Mouse (Mus musculus): ENCODE data around the gene Plscr1.

Gene Plscr1

DNA sequence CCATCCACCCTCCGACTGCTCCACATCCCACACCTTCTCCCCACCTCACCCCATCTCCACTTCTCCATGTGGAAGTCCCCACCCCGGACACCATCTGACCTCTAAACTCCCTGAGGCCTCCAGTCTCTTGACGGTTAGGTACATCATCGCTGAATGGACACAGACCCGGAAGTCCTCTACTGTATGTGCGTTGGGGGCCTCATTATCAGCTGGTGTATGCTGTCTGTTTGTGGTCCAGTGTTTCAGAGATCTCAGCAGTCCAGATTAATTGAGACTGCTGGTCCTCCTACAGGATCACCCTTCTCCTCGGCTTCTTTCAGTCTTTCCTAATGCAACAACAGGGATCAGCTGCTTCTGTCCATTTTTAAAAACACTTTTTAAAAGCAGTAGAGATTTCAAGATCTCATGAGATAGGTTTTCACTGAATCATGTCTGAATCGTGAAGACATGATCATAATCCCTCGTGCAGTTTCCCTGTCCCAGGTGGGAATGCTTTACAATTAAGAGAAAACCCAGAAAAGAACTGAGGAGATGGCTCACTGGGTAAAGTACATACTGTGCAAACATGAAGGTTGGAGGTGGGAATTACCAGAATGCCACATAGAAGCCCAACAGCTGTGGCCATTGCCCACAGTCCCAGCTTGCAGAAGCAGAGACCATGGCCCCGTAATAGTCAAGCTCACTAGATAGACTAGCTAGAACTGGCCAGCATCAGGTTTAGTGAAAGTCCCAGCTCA is 4.2 kb downstream of the Plscr1 start:
- in situ Hi-C loops (cut with MseI, MboI), result no loop called here

DNA sequence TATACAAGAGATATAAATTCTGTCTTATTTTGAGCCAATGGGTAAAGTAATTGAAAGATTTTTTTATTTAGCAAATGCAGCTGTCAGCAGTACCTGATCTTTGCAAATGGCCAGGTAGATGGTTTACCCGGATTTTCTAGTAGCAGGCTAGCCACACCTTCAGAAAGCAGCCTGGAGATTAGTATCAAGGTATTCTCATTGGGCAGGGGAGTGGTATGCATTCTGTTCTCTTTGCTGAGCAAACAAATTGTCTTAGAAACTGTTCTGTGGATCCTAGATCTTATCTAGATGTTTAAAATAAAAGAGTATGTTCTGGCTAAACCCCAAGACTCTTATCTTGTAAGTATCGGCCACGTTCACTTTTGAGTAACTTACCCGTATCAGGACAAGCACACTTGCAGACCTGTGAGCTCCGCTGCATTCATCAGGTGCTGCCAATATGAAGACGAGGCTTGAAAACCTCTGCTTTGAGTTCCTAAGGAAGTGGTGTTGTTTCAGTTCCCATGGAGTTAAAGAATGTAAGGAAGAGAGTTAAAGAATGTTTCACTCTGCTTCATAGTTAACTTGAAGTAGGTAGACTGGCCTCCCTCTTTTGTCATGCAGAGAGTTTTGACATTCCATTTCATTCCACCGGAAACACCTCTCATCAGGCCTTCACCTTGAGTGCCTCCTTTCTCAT is 11.1 kb downstream of the Plscr1 start:
- in situ Hi-C loops (cut with MseI, MboI), result no loop called here

DNA sequence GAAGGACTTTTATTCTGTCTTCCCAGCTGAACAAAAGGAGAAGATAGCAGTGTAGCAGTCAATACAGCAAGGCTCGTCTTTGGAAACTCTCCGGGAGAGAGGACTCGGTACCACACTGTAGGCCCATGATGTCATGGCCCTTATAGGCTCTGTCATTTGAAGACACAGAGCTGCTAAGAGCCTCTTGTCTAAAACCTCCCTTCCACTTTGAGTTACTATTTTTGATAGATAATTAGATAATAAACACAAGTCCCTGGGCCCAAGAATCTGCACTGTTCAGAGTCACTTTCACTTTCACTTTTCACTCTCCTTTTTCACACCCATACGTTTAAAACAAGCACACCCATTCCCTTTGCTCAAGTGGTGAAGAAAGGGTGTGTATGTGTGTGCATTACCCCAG is 16.2 kb downstream of the Plscr1 start:
- in situ Hi-C loops (cut with MseI, MboI), result no loop called here

DNA sequence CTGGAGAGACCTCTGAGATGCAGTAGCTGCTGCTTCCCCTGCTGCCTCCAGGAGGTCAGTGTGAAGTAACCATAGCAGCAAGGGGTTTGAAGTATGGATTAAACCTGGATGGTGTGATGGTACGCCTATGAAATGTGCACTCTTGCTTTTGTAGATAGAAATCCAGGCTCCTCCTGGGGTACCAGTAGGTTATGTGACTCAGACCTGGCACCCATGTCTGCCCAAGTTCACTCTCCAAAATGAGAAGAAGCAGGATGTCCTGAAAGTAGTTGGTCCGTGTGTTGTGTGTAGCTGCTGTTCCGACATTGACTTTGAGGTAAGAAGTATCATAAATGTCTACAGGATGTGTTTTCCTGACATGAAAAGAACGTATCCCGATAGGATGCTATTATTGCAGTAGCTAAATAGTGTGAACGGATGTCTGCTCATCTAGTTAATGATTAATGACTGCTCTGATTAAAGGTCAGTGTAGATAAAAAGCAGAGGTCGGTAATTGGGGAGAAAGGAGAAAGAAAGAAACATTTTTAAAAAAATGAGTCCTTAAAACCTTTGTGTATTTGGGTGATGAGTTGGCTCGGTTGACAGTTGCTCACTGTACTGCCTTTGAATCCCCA is 17.1 kb downstream of the Plscr1 start:
- in situ Hi-C loops (cut with MseI, MboI), result no loop called here

DNA sequence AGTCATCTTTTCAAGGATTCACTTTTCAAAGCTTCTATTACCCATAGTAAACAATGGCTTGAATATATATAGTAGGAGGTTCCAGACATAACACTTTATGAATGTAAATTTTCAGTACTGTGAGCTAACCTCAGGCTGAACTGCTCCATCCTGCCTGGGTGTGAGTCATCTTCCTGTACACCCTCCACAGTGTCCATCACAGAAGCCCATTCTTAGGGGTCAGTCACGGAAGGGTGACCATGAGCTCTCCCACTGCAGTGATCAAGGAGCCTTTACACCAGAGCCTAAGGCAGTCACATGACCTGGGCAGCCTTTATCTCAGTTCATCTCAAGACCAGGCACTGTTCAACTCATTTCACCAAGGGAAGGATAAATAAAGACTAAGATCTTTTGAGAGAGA is 18.2 kb downstream of the Plscr1 start:
- in situ Hi-C loops (cut with MseI, MboI), result no loop called here

DNA sequence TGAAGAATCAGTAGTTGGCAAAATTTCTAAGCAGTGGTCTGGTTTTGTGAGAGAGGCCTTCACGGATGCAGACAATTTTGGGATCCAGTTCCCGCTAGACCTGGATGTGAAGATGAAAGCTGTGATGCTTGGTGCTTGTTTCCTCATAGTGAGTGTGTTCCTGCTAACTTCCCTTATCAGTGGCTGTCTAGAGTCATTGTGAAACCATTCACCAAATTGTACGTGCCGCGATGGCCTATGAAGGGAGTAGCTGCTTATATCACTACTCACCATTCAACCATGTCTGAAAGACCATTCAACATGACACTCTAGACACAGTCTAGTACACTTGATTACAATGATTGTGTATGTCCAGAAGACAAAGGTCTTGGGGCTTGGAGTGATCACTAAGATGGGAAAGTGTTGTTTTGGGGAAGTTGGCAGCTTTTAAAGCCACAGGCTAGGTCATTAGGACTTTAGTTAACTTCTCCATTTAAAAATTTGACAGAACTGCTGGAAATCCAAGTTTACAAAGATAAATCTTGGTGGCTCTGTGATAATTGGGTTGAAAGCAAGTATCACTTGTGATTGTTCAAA is 20.4 kb downstream of the Plscr1 start:
- in situ Hi-C loops (cut with MseI, MboI), result no loop called here

DNA sequence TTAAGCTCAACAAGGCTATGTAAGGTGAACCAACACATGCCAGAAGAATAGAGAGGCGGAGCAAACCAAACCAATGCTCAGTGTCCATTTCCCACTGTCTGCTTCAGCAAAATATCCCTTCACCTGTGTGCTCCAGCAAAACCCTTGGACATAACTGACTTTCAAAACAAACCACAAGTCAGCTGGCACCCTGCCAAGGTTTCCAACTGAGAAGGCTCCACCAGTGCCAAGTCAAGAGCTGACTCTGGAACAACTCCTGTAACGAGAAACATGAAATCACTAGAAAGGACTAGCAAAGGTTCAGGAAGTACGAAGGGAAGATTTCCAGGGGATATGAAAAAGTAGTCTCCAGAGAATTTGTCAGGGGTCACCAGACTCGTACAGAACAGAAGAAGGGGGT is 21.4 kb downstream of the Plscr1 start:
- in situ Hi-C loops (cut with MseI, MboI), result no loop called here

DNA sequence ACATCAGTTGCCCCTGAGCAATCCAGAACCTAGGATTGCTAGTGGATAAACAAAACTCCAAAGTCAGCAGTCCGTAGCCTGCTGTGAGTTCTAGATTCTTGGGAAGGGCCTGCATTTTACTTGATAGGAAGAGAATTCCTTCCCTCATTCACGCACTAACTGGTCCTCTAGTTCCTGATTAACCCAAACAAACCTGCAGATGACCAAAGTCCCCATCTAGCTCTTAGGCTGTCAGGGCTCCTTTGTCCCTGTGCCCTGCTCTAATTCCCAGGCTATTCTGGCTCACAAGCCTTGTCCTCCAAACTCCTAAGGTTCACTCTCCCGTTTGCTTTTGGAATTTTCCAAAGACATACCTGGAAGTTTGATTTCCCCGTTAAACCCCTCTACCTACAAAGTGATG is 23.1 kb downstream of the Plscr1 start:
- in situ Hi-C loops (cut with MseI, MboI), result no loop called here

DNA sequence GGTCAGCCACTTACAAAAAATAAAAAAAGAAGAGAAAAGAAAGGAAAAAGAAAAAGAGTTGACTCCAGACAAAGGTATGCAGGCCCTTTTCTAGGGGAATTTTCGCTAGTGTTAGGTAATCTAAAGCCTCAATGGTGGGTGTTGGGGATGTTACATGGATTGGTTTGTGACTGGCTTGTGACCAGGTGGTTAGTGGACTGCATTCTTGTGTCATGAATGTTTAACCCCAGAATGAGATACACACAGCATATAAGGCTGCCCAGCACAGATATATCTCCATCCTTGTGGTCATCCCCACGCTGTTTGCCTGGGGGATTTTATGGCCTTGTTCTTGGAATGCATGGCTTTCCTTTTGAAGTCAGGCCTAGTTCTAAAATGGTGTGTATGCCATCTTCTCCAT is 23.7 kb downstream of the Plscr1 start:
- in situ Hi-C loops (cut with MseI, MboI), result no loop called here

DNA sequence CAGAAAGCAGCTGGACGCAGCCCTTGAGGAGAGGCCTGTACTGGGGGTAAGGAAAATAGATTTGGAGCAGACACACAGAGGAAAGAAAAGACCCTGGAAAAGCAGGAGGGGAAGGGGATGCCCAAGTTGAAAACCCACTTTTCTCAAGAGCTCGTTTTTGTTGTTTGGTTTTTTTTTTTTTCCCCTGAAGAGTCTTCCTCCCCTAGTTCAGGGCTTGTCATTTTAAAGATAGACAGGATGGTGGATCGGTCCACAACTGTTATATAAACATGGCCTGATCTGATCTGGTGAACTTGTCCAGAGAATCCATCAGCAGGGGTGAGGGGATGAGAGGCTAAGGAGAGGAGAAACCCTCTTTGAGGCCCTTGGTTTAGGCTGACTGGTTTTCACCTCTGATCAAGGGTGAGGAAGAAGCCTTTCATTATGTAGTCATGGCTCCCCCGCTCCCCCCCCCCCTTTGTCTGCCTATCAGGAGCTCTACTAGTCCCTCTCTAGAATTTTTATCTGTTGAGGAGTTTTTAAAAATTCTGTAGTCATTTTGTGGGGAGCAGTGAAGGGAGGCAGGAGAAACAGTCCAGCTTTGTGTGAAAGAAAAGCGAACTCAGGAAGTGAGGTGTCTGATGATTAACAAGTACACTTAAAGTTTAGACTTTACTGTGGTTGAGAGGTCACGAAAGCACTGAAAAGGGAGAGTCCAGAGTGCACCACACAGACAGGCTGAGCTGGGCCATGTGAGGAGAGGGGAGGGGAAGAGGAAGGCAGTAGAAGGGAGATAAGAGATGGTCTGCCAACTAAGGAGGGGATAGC is 24.6 kb downstream of the Plscr1 start:
- in situ Hi-C loops (cut with MseI, MboI), result no loop called here

DNA sequence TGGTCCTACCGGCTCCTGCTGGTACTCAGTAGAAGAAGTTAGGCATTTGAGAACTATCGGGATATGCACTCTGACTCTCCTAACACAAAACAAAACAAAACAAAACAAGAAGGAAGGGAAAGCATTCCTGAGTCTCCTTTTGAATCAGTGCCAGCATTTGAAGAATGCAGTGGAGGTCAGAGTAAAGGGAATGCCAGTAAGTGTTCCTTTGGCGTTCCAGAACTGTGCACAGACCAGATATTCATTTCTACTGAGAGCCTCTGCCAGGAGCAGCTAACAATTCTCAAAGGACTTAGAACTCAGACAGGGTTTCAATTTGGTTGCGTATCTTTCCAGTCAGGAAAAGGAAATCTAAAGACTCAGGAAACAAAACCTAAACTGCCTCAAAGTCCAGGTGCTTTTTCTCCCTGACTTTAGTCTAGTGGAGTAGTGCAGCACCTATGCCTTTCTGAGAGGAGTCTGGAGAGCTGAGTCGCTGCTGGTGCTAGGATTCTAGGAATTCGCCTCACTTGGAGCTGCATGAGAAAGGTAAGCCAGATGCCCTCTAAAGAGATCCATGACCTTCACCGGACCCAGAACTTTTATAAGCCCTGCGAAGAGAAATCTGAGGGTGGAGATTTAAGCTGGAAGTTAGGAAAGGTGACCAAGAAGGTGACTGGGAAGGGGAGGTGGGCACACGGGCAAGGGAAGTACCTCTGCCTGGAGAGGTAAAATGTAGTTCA is 26.1 kb downstream of the Plscr1 start, which contains the start of gene Plscr2:
Plscr2 (plus strand) TSS at position 117 of the 722 bp plus-strand sequence.
- in situ Hi-C loops (cut with MseI, MboI), result no loop called here

DNA sequence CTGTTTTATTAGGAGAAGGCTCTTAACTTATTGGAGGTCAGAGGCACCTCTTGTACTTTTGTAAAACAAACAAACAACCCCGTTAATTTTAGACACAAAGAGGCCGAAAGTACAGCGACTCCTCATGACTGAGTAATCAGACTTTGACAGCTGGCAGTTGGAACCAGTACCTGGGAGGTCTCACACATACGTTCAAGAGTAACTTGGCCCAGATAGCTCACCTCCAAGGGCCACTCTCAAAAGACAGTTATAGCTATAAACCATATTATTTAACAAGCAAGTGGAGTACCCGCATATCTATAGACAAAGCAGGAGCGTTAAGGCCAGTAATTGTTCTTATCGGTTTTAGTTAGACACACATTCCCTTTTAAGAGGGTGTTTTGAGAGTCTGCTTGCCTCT is 26.8 kb downstream of the Plscr1 start:
- in situ Hi-C loops (cut with MseI, MboI), result no loop called here

DNA sequence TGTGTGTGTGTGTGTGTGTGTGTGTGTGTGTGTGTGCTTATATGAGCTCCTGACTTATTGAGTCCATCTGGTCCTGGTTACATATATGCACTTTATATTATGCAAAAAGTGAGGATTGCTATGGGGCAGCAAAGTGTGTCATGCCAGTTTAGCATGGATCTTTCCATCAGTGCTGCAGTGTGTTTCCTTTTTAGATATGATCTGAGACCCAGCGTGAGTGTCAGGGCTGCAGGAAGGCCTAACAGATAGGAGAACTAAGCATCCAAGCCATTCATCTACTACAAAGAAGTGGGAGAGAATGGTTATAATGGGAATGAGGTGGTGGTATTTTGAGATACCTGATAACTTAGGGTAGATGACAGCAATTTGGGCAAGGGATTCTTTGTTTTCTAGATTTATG is 30.5 kb downstream of the Plscr1 start:
- in situ Hi-C loops (cut with MseI, MboI), result no loop called here

DNA sequence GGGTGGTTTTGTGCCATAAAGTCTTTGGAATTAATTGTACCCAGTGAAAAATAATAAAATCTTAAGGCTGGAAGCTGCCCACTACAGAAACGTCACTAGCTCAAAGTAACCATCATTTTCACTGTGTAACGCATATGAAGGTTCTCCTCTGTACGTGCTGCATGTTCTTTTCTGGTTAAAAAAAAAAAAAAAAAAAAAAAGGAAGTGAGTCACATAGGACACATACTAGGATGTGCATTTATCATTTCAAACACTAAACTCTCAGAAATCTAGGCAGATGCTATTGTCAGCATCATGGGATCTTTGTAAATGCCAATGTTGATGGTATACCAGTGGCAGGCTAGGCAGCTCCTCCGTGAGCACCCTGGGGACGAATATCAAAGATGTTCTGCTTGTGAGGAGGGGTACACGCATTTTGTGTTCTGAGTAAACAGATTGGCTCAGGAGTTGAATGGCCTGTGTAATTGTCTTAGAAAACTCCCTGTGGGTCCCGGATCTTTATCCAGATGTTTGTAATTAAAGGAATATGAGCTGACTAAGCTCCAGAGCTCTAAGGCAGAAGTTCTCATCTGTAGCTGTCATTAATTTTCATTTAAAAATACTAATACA is 33.1 kb downstream of the Plscr1 start:
- in situ Hi-C loops (cut with MseI, MboI), result no loop called here

DNA sequence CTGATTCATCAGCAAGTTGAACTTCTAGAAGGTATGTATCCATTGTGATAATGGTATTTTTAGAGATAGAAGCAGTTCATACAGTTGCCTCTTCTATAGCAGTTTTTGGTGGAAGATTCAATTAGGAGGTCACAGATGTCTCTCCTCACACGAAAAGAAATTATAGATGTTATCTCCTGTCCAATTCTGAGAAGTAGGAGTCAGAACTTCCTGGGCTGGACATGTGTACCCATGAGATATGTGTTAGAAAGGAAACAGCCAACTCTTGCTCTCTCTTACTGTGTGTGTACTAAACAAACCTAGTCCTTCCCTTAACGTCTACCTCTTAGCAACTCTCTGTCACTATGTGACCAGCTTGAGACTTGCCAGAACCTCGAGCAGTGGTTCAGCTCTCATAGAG is 40.1 kb downstream of the Plscr1 start:
- in situ Hi-C loops (cut with MseI, MboI), result no loop called here

DNA sequence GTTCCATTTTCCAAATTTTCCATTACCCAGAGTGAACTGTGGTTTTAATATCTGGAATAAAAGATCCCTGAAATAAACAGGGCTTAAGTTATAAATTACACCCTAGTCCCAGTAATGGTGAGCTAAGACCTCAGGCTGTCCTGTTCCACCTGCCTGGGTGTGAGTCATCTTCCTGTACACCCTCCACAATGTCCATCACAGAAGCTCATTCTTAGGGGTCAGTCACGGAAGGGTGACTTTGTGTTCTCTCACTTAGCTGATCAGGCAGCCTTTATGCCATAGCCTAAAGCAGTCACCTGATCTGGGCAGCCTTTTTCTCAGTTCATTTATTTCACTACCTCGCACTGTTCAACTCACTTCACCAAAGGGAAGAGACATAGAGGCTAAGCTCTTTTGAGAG is 42.6 kb downstream of the Plscr1 start:
- in situ Hi-C loops (cut with MseI, MboI), result no loop called here

DNA sequence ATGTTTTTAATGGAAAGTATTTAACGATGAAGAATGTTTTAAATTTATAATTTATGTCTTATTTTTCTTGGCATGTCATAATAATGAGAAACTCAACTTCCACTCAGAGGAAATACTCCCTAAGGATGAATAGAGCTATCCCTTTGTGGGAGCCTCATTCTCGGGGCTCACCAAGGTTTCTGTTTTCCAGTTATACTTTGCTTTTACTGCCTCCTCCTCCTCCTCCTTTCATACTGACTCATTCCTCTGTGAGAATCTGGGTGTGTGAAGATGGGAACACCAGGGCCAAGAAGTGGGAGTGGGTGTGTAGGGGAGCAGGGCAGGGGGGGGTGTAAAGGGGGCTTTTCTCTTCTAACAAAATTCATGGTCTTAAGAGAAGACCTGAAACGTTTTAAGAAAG is 43.4 kb downstream of the Plscr1 start:
- in situ Hi-C loops (cut with MseI, MboI), result no loop called here

DNA sequence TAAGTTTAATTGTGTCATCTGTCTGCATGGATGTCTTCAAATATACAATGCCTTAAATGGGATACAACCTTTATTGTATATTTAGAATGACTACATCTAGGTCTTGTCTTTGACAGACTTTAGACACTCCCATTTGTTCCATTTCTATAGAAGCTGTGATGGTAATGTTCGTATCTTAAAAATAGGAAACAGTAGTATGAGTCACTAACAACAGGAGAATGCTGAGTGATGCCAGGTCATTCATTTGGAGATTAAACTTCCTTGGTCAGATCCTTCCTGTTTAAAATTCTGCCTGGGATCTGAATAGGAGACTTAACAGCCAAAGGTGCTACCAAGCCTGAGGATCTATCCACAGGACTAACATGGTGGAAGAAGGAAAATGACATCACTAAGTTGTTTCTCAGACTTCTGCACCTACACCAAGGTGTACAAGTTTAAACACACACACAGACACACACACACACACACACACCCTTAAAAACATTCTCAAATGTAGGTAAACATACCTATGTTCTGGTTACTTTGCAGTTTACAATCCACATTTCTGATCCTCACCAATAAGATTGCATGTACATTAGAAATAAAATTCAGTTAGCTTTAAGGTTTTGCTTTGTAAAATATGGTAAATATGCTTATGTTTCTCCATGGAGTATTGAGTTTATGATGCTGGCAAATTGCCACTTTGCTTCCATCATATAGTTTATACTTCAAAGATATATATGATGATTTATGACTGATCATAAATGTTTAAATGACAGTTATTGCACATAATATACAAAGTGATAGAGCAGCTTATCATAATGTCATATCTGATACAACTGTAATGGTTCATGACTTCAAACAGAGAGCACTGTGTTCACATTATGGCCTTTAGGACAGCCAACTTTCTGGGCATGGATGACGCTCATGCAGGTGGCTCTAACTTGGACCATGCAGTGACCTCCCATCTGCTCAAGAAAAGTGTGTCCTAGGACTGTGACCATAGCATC is 44.3 kb downstream of the Plscr1 start:
- in situ Hi-C loops (cut with MseI, MboI), result no loop called here

DNA sequence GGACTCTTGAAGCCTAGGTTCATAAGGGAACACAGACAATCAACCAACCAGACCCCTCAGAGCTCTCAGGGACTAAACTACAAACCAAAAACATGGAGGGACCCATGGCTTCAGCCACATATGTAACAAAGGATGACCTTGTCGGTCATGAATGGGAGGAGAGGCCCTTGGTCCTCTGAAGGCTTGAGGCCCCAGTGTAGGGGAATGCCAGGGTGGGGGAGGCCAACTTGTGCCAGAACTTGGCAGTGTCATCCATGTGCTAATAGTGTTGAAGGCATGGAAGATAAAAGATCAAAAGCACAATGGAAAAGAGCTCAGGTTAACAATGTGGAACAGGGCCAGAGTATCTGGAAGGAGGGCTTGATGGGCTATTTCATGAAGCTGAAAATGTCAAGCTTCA is 48.7 kb downstream of the Plscr1 start:
- in situ Hi-C loops (cut with MseI, MboI), result no loop called here

DNA sequence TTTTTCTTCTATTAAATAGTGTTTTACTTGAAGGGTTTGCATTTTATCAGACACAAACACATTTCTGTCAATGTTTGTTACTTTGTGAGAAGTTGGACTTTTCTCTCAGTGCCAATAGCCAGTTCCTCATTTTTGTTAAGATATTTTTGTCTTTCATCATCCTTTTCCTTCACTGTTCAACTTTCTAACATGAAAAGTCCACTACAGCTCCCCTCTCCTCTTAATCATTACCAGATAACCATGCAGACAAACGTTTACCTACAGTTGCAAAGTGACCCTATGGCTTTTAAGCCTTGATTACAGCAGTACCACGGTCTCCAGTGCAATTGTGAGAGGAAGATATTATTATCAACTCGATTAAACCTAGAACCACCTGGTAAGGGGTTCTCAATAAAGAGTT is 51.7 kb downstream of the Plscr1 start:
- in situ Hi-C loops (cut with MseI, MboI), result no loop called here
